19 mouse cellular contexts compared by ENCODE assay signal in genomic region chr9:108493246-108493645, GRCm38 (mm10).
"Had no signal": no experiment of that assay in that cellular context is flagged by ENCODE, and none has a peak within 500 bp of the region (broad histone marks: within the 10 kb centered on the region; RNA-seq: fewer than 3 reads in every experiment).

No protein-coding gene starts in this region.

- H3K27me3 ChIP-seq: kidney, embryonic 15.5 days; liver, embryonic 13.5 days; midbrain, embryonic 12.5 days; midbrain, embryonic 15.5 days; neural tube, embryonic 12.5 days; neural tube, embryonic 15.5 days had no signal

- H3K9me3 ChIP-seq: kidney, embryonic 15.5 days; liver, embryonic 13.5 days; midbrain, embryonic 12.5 days; midbrain, embryonic 15.5 days; neural tube, embryonic 12.5 days; neural tube, embryonic 15.5 days had no signal

- H3K4me3 ChIP-seq: left cerebral cortex, adult 2 months; liver, embryonic 13.5 days; midbrain, embryonic 12.5 days; midbrain, embryonic 15.5 days; neural tube, embryonic 12.5 days; neural tube, embryonic 15.5 days had no signal

- H3K27ac ChIP-seq: kidney, embryonic 15.5 days; left cerebral cortex, adult 2 months; midbrain, embryonic 12.5 days; midbrain, embryonic 15.5 days; neural tube, embryonic 12.5 days; neural tube, embryonic 15.5 days; stomach, postnatal 0 days had no signal

- DNase-seq: kidney, adult 8-10 months; kidney, postnatal 10 days; kidney, postnatal 36 days; layer of hippocampus, postnatal 36 days; liver, embryonic 13.5 days; lung, adult 2 months; lung, postnatal 14 days; right cerebral cortex, adult 18-20 months; right cerebral cortex, postnatal 14 days; right cerebral cortex, postnatal 4 days; thymus, adult 18-20 months had no signal

- ATAC-seq: intestine, postnatal 0 days; midbrain, embryonic 15.5 days had no signal
